In the genomic region with DNA sequence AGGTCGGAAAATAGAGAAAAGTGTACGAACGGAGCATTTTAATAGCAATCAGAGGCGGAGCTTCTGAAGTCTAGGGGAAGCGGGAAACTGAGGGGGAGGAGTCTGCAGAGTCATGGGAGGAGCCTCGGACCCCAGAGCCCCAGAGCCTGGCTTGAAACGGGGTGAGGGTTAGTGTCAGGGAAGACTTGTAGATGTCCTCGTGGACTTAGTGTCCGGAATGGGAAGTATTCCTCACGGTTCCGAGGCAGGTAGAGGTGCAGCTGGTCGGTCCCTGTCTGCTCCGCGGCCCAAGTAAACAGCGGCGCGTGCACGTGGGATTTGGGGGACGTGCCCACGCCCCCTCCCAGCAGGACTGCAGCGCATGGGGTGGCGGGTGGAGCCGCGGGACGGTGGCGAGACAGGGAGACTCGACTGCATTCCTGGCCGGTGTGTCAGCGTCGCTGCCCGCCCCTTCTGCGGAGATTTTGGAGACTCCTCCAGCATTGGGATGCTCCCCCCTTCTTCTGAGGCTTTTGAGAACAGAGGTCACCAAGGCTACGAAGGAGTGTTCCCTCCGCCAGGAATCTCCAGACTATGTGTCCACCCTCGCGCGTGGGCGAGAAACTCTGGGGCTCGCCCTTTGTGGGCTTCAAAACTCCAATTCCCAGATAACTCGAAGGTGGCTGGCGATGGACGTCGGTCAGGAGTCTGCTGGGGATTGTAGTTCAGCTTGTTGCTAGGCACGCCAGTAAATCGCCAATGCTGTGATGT, we compare ENCODE assay signal across 8 mouse cellular contexts. TPM values are rescaled to one million over a fixed set of nuclear protein-coding genes. Genes with fewer than 3 reads are reported as not detected.
DNase-seq lines count a peak whose midpoint lies in the region; ATAC-seq and TF ChIP-seq lines count a peak whose summit lies in the region.

No protein-coding gene starts in this region.

- H3K4me1 ChIP-seq in forebrain, postnatal 0 days (ENCODE audit: insufficient read depth) = no peaks in the 10 kb centered on the region; the same call in 1 of the 2 replicates
- H3K4me1 ChIP-seq in lung, embryonic 15.5 days = peaks cover 32% of the 10 kb centered on the region

- intact Hi-C loops in heart, postnatal 36 days (cut with DNase I) = loop anchor here (5.0 kb wide), 2 partner anchors 123 to 133 kb away; a partner anchor contains a TSS

- peak overlapping the region; percentile 60; the same call in 1 of the 2 replicates for H3K9ac ChIP-seq in forebrain, postnatal 0 days
- peak overlapping the region; percentile 42 for H3K9ac ChIP-seq in lung, embryonic 15.5 days

- peak; percentile 95 for DNase-seq in R1 (ENCODE audit: low read depth, low spot score)
- peak; percentile 71 for DNase-seq in cerebellum, adult 8-10 months
- peak; percentile 74 for DNase-seq in forebrain, postnatal 0 days
- peak; percentile 75 to 76 for DNase-seq in heart, postnatal 36 days
- peak; percentile 64 to 81 for DNase-seq in layer of hippocampus, adult 2 months (ENCODE audit: low spot score in 2 of 2)
- DNase-seq in retina, embryonic 14.5 days (ENCODE audit: low spot score) = peak; percentile 87
- DNase-seq in urinary bladder, adult 2 months (ENCODE audit: low spot score) = peak; percentile 74

- H3K36me3 ChIP-seq in forebrain, postnatal 0 days (ENCODE audit: insufficient read depth) = peaks cover 9% of the 10 kb centered on the region; the same call in 1 of the 2 replicates
- H3K36me3 ChIP-seq in lung, embryonic 15.5 days = peaks cover 17% of the 10 kb centered on the region

- no peak for TF ChIP-seq CTCF in forebrain, postnatal 0 days (IDR thresholded peaks at IDR 0.05; ENCODE audit: low read depth)
- no peak for TF ChIP-seq CTCF in layer of hippocampus, adult 2 months (conservative IDR thresholded peaks at IDR 0.05)

- H3K27ac ChIP-seq in forebrain, postnatal 0 days (ENCODE audit: low read depth, low read length) = peak overlapping the region; percentile 42; the same call in 1 of the 2 replicates
- peak overlapping the region; percentile 90 for H3K27ac ChIP-seq in layer of hippocampus, adult 2 months
- H3K27ac ChIP-seq in lung, embryonic 15.5 days = peak overlapping the region; percentile 74

- H3K4me3 ChIP-seq in forebrain, postnatal 0 days (ENCODE audit: low read depth, low read length) = peak overlapping the region; percentile 65
- H3K4me3 ChIP-seq in layer of hippocampus, adult 2 months = peak overlapping the region; percentile 59
- peak overlapping the region; percentile 65 for H3K4me3 ChIP-seq in lung, embryonic 15.5 days

- WGBS in forebrain, postnatal 0 days = 1% methylated on average over 45 of the region's 45 CpGs
- under 1% methylated on average over 45 of the region's 45 CpGs for WGBS in lung, embryonic 15.5 days

- peak; percentile 72 for ATAC-seq in forebrain, postnatal 0 days
- ATAC-seq in lung, embryonic 15.5 days (ENCODE audit: borderline replicate concordance, extremely low read depth, low FRiP score, low TSS enrichment) = peak; percentile 68

- H3K9me3 ChIP-seq in forebrain, postnatal 0 days (ENCODE audit: low read length) = no peaks in the 10 kb centered on the region
- H3K9me3 ChIP-seq in lung, embryonic 15.5 days = no peaks in the 10 kb centered on the region

- no peaks in the 10 kb centered on the region for H3K27me3 ChIP-seq in forebrain, postnatal 0 days (ENCODE audit: insufficient read depth, low read length)
- H3K27me3 ChIP-seq in lung, embryonic 15.5 days = no peaks in the 10 kb centered on the region

- H3K4me2 ChIP-seq in forebrain, postnatal 0 days (ENCODE audit: low read depth) = peak overlapping the region; percentile 95
- peak overlapping the region; percentile 97 for H3K4me2 ChIP-seq in lung, embryonic 15.5 days

RNA-seq across cellular contexts. Expression of a gene that starts 0.5 kb away (rescaled TPM):
- 0.76 and 1.2 TPM in 2 replicates for total RNA-seq in forebrain, postnatal 0 days (2014; rRNA removed)
- 2.0 and 2.1 TPM in 2 replicates for polyA plus RNA-seq in forebrain, postnatal 0 days (2015; fragmentation: Nextera tagmentation; extraction: Ambion mirVana)
- 10 to 100 TPM; 35.8 to 44.2 TPM for total RNA-seq in heart, postnatal 36 days (2021)
- 1 to 10 TPM; 6.1 to 6.9 TPM for total RNA-seq in layer of hippocampus, adult 2 months (2021)
- polyA plus RNA-seq in lung, embryonic 15.5 days (2015; fragmentation: Nextera tagmentation; extraction: Ambion mirVana) = 6.3 and 6.8 TPM in 2 replicates
- polyA plus RNA-seq in urinary bladder, adult 2 months (2012; rRNA removed) = 16.5 and 19.6 TPM in 2 replicates

RNA-seq across cellular contexts. Expression of a gene that starts 0.8 kb away (rescaled TPM):
- total RNA-seq in forebrain, postnatal 0 days (2014; rRNA removed) = 12.1 and 15.5 TPM in 2 replicates
- polyA plus RNA-seq in forebrain, postnatal 0 days (2015; fragmentation: Nextera tagmentation; extraction: Ambion mirVana) = 19.4 and 21.6 TPM in 2 replicates
- 10 to 100 TPM; 10.4 to 11.2 TPM for total RNA-seq in heart, postnatal 36 days (2021)
- 10 to 100 TPM; 18.1 to 19.5 TPM for total RNA-seq in layer of hippocampus, adult 2 months (2021)
- 20.1 and 21.7 TPM in 2 replicates for polyA plus RNA-seq in lung, embryonic 15.5 days (2015; fragmentation: Nextera tagmentation; extraction: Ambion mirVana)
- 8.9 and 9.8 TPM in 2 replicates for polyA plus RNA-seq in urinary bladder, adult 2 months (2012; rRNA removed)

RNA-seq across cellular contexts. Expression of a gene that starts 15.5 kb away (rescaled TPM):
- total RNA-seq in forebrain, postnatal 0 days (2014; rRNA removed) = 56.6 and 73.6 TPM in 2 replicates
- polyA plus RNA-seq in forebrain, postnatal 0 days (2015; fragmentation: Nextera tagmentation; extraction: Ambion mirVana) = 80.5 and 81.0 TPM in 2 replicates
- 10 to 100 TPM; 43.4 to 48.0 TPM for total RNA-seq in heart, postnatal 36 days (2021)
- total RNA-seq in layer of hippocampus, adult 2 months (2021) = 10 to 100 TPM; 51.7 to 51.9 TPM
- polyA plus RNA-seq in lung, embryonic 15.5 days (2015; fragmentation: Nextera tagmentation; extraction: Ambion mirVana) = 86.4 and 88.6 TPM in 2 replicates
- polyA plus RNA-seq in urinary bladder, adult 2 months (2012; rRNA removed) = 42.3 and 47.5 TPM in 2 replicates

RNA-seq across cellular contexts. Expression of a gene that starts 21.7 kb away (rescaled TPM):
- total RNA-seq in forebrain, postnatal 0 days (2014; rRNA removed) = 47.7 and 58.2 TPM in 2 replicates
- 17.9 and 21.8 TPM in 2 replicates for polyA plus RNA-seq in forebrain, postnatal 0 days (2015; fragmentation: Nextera tagmentation; extraction: Ambion mirVana)
- total RNA-seq in heart, postnatal 36 days (2021) = 10 to 100 TPM; 11.8 to 12.0 TPM
- total RNA-seq in layer of hippocampus, adult 2 months (2021) = 10 to 100 TPM; 36.4 to 36.5 TPM
- polyA plus RNA-seq in lung, embryonic 15.5 days (2015; fragmentation: Nextera tagmentation; extraction: Ambion mirVana) = 14.4 and 15.7 TPM in 2 replicates
- 23.8 and 24.5 TPM in 2 replicates for polyA plus RNA-seq in urinary bladder, adult 2 months (2012; rRNA removed)

RNA-seq across cellular contexts. Expression of a gene that starts 43.8 kb away (rescaled TPM):
- 2.2 and 3.0 TPM in 2 replicates for total RNA-seq in forebrain, postnatal 0 days (2014; rRNA removed)
- polyA plus RNA-seq in forebrain, postnatal 0 days (2015; fragmentation: Nextera tagmentation; extraction: Ambion mirVana) = 2.1 and 2.9 TPM in 2 replicates
- total RNA-seq in heart, postnatal 36 days (2021) = under 1 TPM; 0.24 to 0.92 TPM
- 1 to 10 TPM; 3.2 to 3.5 TPM for total RNA-seq in layer of hippocampus, adult 2 months (2021)
- 13.3 and 18.4 TPM in 2 replicates for polyA plus RNA-seq in lung, embryonic 15.5 days (2015; fragmentation: Nextera tagmentation; extraction: Ambion mirVana)
- 6.5 and 7.9 TPM in 2 replicates for polyA plus RNA-seq in urinary bladder, adult 2 months (2012; rRNA removed)

Comparison
In these comparisons a context has a peak if more than half of its experiments do, and no peak if none do; other contexts are left out.
1. Peak in every context shown above with its lines: DNase-seq, ATAC-seq, H3K4me3 ChIP-seq and H3K27ac ChIP-seq.
2. RNA of a gene that starts 0.5 kb away (total RNA-seq): 35.8 to 44.2 TPM in heart, postnatal 36 days; 6.1 to 6.9 TPM in layer of hippocampus, adult 2 months and 0.76 to 1.2 TPM in forebrain, postnatal 0 days; every median in the first group is over 4 times any median in the second.